ENCODE assay signal across 7 mouse cellular contexts in the genomic region with DNA sequence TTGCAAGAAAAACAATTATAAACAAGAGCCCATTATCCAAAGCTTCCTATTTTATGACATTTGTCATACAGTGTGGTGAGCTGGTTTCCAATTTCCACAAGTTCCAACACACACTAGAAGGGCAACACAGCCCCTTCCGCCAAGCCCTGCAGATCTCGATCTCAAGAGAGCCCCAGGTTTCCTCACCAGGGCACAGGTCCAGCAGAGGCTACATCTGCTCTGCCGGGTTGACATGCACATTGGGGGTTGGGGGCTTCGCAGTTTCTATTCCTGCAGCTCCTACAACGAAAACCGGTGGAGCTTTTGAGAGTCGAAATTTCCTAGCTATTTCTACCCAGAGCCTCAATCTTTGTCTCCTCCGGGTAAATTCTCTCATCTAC. TPM values are rescaled to one million over a fixed set of nuclear protein-coding genes. Genes with fewer than 3 reads are reported as not detected.
A peak's percentile ranks its signal among the peaks of the same experiment; 100 is the strongest.
DNase-seq lines count a peak whose midpoint lies in the region; ATAC-seq and TF ChIP-seq lines count a peak whose summit lies in the region.

No protein-coding gene starts in this region.

- H3K9ac ChIP-seq in intestine, postnatal 0 days (ENCODE audit: low read depth, low read length) = peak overlapping the region; percentile 59
- H3K9ac ChIP-seq in lung, embryonic 16.5 days (ENCODE audit: low read length) = peak overlapping the region; percentile 83

- H3K4me1 ChIP-seq in intestine, postnatal 0 days (replicated peaks; ENCODE audit: control insufficient read depth, insufficient read depth, low read length) = no peaks in the 10 kb centered on the region
- H3K4me1 ChIP-seq in lung, embryonic 16.5 days (replicated peaks; ENCODE audit: control insufficient read depth, insufficient read depth, low read length) = peaks cover 16% of the 10 kb centered on the region
- H3K4me1 ChIP-seq in small intestine, adult 2 months (ENCODE audit: control insufficient read depth, insufficient read depth, insufficient read length, low read length) = peaks cover 2% of the 10 kb centered on the region; the same call in 1 of the 2 replicates

- peak overlapping the region; percentile 85 for H3K4me2 ChIP-seq in intestine, postnatal 0 days (replicated peaks; ENCODE audit: low read depth)
- peak overlapping the region; percentile 88 for H3K4me2 ChIP-seq in lung, embryonic 16.5 days (ENCODE audit: low read depth, low read length)

- WGBS in intestine, postnatal 0 days = 3% methylated on average over 8 of the region's 8 CpGs
- WGBS in lung, embryonic 16.5 days = 1% methylated on average over 8 of the region's 8 CpGs
- WGBS in small intestine, adult 2 months = 4% methylated on average over 8 of the region's 8 CpGs

- ATAC-seq in granulocyte monocyte progenitor cell, adult 5-6 weeks (replicated peaks; ENCODE audit: poor library complexity, severe bottlenecking) = peak; percentile 13; the same call in 1 of the 2 replicates
- ATAC-seq in intestine, postnatal 0 days = no peak
- ATAC-seq in lung, embryonic 16.5 days (ENCODE audit: low read depth) = no peak

- no peak for TF ChIP-seq POLR2A in small intestine, adult 2 months (IDR thresholded peaks at IDR 0.05; ENCODE audit: low read depth, low read length)

- H3K4me3 ChIP-seq in intestine, postnatal 0 days (ENCODE audit: low read depth, low read length) = peak overlapping the region; percentile 78
- H3K4me3 ChIP-seq in lung, embryonic 16.5 days (ENCODE audit: low read length) = peak overlapping the region; percentile 71
- peak overlapping the region; percentile 95 for H3K4me3 ChIP-seq in small intestine, adult 2 months (ENCODE audit: low read depth, low read length)

- no peaks in the 10 kb centered on the region for H3K27me3 ChIP-seq in intestine, postnatal 0 days (replicated peaks; ENCODE audit: control insufficient read depth, insufficient read depth, low read length)
- no peaks in the 10 kb centered on the region for H3K27me3 ChIP-seq in lung, embryonic 16.5 days (ENCODE audit: control insufficient read depth, insufficient read depth, low read depth, low read length)
- no peaks in the 10 kb centered on the region for H3K27me3 ChIP-seq in small intestine, adult 2 months (ENCODE audit: control insufficient read depth, insufficient read depth, low read length)

- H3K27ac ChIP-seq in intestine, postnatal 0 days (ENCODE audit: low read depth, low read length) = peak overlapping the region; percentile 74; the same call in 1 of the 2 replicates
- peak overlapping the region; percentile 83 for H3K27ac ChIP-seq in lung, embryonic 16.5 days (ENCODE audit: low read length)
- H3K27ac ChIP-seq in small intestine, adult 2 months (ENCODE audit: insufficient read depth, low read depth, low read length) = peak overlapping the region; percentile 67; the same call in 1 of the 2 replicates

- DNase-seq in right cerebral cortex, adult 18-20 months = peak; percentile 31
- DNase-seq in right cerebral cortex, postnatal 25 days = no peak
- DNase-seq in cerebellum, adult 18-20 months = peak; percentile 49 to 53

- no peak for TF ChIP-seq CTCF in intestine, postnatal 0 days (IDR thresholded peaks at IDR 0.05; ENCODE audit: low read depth)
- TF ChIP-seq CTCF in small intestine, adult 2 months (IDR thresholded peaks at IDR 0.05; ENCODE audit: extremely low read depth, insufficient read length, insufficient replicate concordance, low read depth, low read length) = no peak

- no peaks in the 10 kb centered on the region for H3K9me3 ChIP-seq in intestine, postnatal 0 days (ENCODE audit: control insufficient read depth)
- no peaks in the 10 kb centered on the region for H3K9me3 ChIP-seq in lung, embryonic 16.5 days (ENCODE audit: control insufficient read depth, low read length)

- H3K36me3 ChIP-seq in intestine, postnatal 0 days (ENCODE audit: control insufficient read depth, insufficient read depth) = no peaks in the 10 kb centered on the region
- no peaks in the 10 kb centered on the region for H3K36me3 ChIP-seq in lung, embryonic 16.5 days (ENCODE audit: control insufficient read depth, insufficient read depth, low read length)
- H3K36me3 ChIP-seq in small intestine, adult 2 months (ENCODE audit: control insufficient read depth, insufficient read depth, low read length) = no peaks in the 10 kb centered on the region

RNA-seq across cellular contexts. Expression of a gene that starts 1.0 kb away (rescaled TPM):
- total RNA-seq in granulocyte monocyte progenitor cell, adult 5-6 weeks (2014; fragmentation: Nextera tagmentation) = 3.8 and 4.1 TPM in 2 replicates
- 21.3 and 30.2 TPM in 2 replicates for total RNA-seq in granulocyte monocyte progenitor cell, adult 5-6 weeks (2017)
- polyA plus RNA-seq in intestine, postnatal 0 days (2015; fragmentation: Nextera tagmentation; extraction: Ambion mirVana) = 0.81 and 2.1 TPM in 2 replicates
- 7.6 and 9.4 TPM in 2 replicates for polyA plus RNA-seq in lung, embryonic 16.5 days (2015; fragmentation: Nextera tagmentation; extraction: Ambion mirVana)
- 0.22 and 0.53 TPM in 2 replicates for polyA plus RNA-seq in small intestine, adult 2 months (2012; rRNA removed)

RNA-seq across cellular contexts. Expression of a gene that starts 46.6 kb away (rescaled TPM):
- 16.1 and 22.0 TPM in 2 replicates for total RNA-seq in granulocyte monocyte progenitor cell, adult 5-6 weeks (2014; fragmentation: Nextera tagmentation)
- total RNA-seq in granulocyte monocyte progenitor cell, adult 5-6 weeks (2017) = 5.1 and 8.2 TPM in 2 replicates
- 3.9 and 4.4 TPM in 2 replicates for polyA plus RNA-seq in intestine, postnatal 0 days (2015; fragmentation: Nextera tagmentation; extraction: Ambion mirVana)
- 3.8 and 4.4 TPM in 2 replicates for polyA plus RNA-seq in lung, embryonic 16.5 days (2015; fragmentation: Nextera tagmentation; extraction: Ambion mirVana)
- 1.7 and 13.8 TPM in 2 replicates for polyA plus RNA-seq in small intestine, adult 2 months (2012; rRNA removed)
